Mouse (Mus musculus): ENCODE data around the gene Pparg.

The Pparg gene

GRCm38 (mm10) chr6:115463338-115463737 is 102.6 kb downstream of the Pparg start:
- DNase-seq (ENCODE audit: low read depth, low spot score), result no peak

GRCm38 (mm10) chr6:115464661-115465060 is 103.9 kb downstream of the Pparg start:
- DNase-seq (ENCODE audit: low read depth, low spot score), result no peak

- no peak for DNase-seq (ENCODE audit: low read depth, low spot score)
These were observed 104.7 kb downstream of the Pparg start for GRCm38 (mm10) chr6:115465463-115465862.

GRCm38 (mm10) chr6:115465876-115466275 is 105.1 kb downstream of the Pparg start:
- DNase-seq (ENCODE audit: low read depth, low spot score), result no peak

- no peak for DNase-seq (ENCODE audit: low read depth, low spot score)
These were observed 105.8 kb downstream of the Pparg start for GRCm38 (mm10) chr6:115466601-115467000.

GRCm38 (mm10) chr6:115469666-115470581 is 109.2 kb downstream of the Pparg start:
- DNase-seq (ENCODE audit: low read depth, low spot score), result no peak

GRCm38 (mm10) chr6:115471956-115472355 is 111.2 kb downstream of the Pparg start:
- DNase-seq (ENCODE audit: low read depth, low spot score), result no peak

GRCm38 (mm10) chr6:115477081-115477695 is 116.4 kb downstream of the Pparg start:
- DNase-seq (ENCODE audit: low read depth, low spot score), result no peak

- DNase-seq (ENCODE audit: low read depth, low spot score), result no peak
These were observed 119.2 kb downstream of the Pparg start for GRCm38 (mm10) chr6:115479963-115480321.

GRCm38 (mm10) chr6:115480322-115481017 is 119.7 kb downstream of the Pparg start:
- DNase-seq (ENCODE audit: low read depth, low spot score), result no peak

GRCm38 (mm10) chr6:115481018-115481354 is 120.2 kb downstream of the Pparg start:
- DNase-seq (ENCODE audit: low read depth, low spot score), result no peak

- DNase-seq (ENCODE audit: low read depth, low spot score), result no peak
These were observed 120.9 kb downstream of the Pparg start for GRCm38 (mm10) chr6:115481603-115482002.

GRCm38 (mm10) chr6:115485635-115486034 is 124.9 kb downstream of the Pparg start:
- DNase-seq (ENCODE audit: low read depth, low spot score), result no peak

GRCm38 (mm10) chr6:115489831-115490230 is 129.1 kb downstream of the Pparg start:
- DNase-seq (ENCODE audit: low read depth, low spot score), result no peak

- DNase-seq (ENCODE audit: low read depth, low spot score), result no peak
These were observed 132.3 kb downstream of the Pparg start for GRCm38 (mm10) chr6:115492952-115493613.

GRCm38 (mm10) chr6:115493824-115494223 is 133.1 kb downstream of the Pparg start:
- no peak for DNase-seq (ENCODE audit: low read depth, low spot score)

GRCm38 (mm10) chr6:115499540-115499939 is 138.8 kb downstream of the Pparg start:
- DNase-seq (ENCODE audit: low read depth, low spot score), result no peak

GRCm38 (mm10) chr6:115500234-115500633 is 139.5 kb downstream of the Pparg start:
- no peak for DNase-seq (ENCODE audit: low read depth, low spot score)

GRCm38 (mm10) chr6:115501131-115501530 is 140.4 kb downstream of the Pparg start:
- DNase-seq (ENCODE audit: low read depth, low spot score), result no peak

- no peak for DNase-seq (ENCODE audit: low read depth, low spot score)
These were observed 142.3 kb downstream of the Pparg start for GRCm38 (mm10) chr6:115503038-115503437.

- DNase-seq (ENCODE audit: low read depth, low spot score), result no peak
These were observed 142.9 kb downstream of the Pparg start for GRCm38 (mm10) chr6:115503549-115504159.

- DNase-seq (ENCODE audit: low read depth, low spot score), result no peak
These were observed 143.4 kb downstream of the Pparg start for GRCm38 (mm10) chr6:115504160-115504558.
